Mouse (Mus musculus): ENCODE results near the gene Lnx1.

Gene Lnx1

GRCm38 (mm10) chr5:74697534-74697933 is 5.2 kb downstream of the Lnx1 start:
- DNase-seq (ENCODE audit: low read depth): no peak

GRCm38 (mm10) chr5:74694390-74694801 is 8.3 kb downstream of the Lnx1 start:
- no peak for DNase-seq (ENCODE audit: low read depth)

- no peak for DNase-seq (ENCODE audit: low read depth)
These were observed 8.9 kb downstream of the Lnx1 start for GRCm38 (mm10) chr5:74693836-74694235.

DNA sequence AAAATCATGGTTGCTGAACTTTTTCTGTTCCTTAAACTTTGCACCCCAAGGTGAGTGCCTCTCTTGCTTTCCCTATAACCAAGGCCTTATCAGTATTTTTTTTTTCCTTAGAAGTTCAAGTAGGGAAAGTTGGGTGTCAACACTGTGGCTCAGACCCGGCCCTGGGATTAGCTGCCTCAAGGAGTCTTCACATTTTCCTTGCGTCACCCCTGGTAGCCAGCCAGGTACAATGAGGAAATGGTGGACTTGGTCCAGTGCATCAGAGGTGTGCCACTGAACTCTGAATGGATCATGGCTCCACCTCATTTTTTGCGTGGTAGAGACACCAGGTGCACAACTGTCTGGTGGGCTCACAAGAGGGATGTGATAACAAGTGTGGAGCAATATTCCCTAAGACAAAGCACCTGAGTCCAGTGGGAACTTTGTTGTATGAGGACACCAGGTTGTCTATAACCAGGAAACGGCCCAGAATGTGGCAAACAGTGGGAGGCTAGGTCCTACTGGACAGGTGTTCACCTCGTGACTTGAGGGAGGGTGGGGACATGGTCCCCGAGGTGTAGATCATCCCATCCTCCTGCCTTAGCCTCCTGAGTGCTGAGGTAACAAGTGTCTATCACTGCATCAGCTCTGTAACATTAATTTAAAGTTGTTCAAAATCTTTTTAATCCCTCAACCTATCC is 10.2 kb downstream of the Lnx1 start:
- no peak for DNase-seq (ENCODE audit: low read depth)

- no peak for DNase-seq (ENCODE audit: low read depth)
These were observed 13.9 kb downstream of the Lnx1 start for GRCm38 (mm10) chr5:74688822-74689221.

DNA sequence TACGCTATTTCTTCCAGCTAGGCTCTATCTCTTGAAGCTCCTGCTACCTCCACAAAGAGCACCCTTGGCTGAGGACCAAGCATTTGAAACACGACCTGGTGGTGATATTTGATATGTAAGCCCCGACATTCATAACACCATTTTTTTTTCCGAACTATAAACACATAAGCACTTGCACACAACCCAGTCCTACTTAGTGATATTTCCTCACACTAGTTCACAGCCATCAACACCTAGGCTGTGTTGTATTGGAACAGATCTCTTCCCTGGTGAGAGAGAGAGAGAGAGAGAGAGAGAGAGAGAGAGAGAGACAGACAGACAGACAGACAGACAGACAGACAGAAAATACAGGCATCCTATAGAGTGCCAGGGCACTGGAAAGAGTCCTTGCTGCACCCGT is 17.8 kb downstream of the Lnx1 start:
- no peak for DNase-seq (ENCODE audit: low read depth)

- DNase-seq (ENCODE audit: low read depth): no peak
These were observed 18.9 kb downstream of the Lnx1 start for GRCm38 (mm10) chr5:74683832-74684231.

DNA sequence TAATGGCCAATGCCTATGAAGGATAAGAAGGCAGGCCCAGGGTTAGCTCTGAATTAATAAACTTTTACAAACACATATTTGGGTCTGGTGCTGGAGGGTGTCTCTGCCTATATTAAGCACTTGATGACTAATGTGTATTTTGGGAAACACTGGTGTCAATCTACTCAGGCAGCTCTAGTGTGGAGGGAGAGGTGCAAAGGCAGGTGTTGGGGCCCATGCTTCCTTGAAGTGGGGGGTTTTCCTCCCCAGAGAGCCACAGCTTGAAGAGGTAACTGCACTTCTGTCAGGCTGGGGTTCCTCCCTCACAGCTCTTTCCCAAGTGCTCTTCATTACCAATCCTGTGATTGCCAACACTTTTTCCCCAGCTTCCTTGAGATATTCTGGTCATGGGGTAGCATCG is 20.0 kb downstream of the Lnx1 start:
- DNase-seq (ENCODE audit: low read depth): no peak

DNA sequence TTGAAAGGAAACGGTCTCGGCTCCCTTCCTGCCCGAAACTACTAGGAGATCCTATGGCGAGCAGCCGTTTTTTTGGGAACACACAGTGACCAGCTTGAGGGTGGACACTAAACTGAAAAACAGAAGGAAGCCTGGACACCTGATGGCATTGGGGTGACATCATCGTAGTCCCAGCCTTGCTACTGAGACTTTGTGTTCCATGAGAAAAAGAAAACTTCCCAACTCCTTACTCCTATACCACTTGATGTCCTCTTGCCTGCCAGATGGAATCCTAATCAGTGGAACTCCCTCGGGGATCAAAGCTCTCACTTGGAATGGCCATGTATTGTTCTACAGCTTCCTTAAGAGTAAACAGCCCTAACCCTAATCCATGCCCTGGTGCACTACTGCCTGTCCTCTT is 23.1 kb downstream of the Lnx1 start:
- DNase-seq (ENCODE audit: low read depth): no peak

DNA sequence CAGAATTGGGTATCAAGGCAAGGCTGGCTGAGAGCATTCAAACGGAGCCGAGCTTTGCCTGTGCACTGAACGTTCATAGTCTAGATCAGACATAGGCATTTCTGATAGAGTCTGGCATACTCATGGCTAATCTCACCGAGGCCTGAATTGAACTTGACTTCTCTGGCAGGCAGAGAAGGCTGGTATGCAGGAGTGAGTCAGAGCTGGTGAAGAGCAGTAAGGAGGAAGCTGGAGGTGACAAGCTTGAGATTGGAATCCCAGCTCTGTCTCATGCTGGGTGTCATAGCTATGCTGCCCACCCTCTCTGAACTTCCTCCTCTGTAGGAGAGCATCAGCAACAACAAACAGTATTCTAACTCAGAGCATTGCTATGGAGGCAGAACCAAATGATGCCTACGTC is 24.0 kb downstream of the Lnx1 start:
- no peak for DNase-seq (ENCODE audit: low read depth)

GRCm38 (mm10) chr5:74677399-74678338 is 25.0 kb downstream of the Lnx1 start:
- DNase-seq (ENCODE audit: low read depth): no peak

GRCm38 (mm10) chr5:74672556-74672955 is 30.2 kb downstream of the Lnx1 start:
- DNase-seq (ENCODE audit: low read depth): no peak

- DNase-seq (ENCODE audit: low read depth): no peak
These were observed 31.8 kb downstream of the Lnx1 start for GRCm38 (mm10) chr5:74670877-74671276.

DNA sequence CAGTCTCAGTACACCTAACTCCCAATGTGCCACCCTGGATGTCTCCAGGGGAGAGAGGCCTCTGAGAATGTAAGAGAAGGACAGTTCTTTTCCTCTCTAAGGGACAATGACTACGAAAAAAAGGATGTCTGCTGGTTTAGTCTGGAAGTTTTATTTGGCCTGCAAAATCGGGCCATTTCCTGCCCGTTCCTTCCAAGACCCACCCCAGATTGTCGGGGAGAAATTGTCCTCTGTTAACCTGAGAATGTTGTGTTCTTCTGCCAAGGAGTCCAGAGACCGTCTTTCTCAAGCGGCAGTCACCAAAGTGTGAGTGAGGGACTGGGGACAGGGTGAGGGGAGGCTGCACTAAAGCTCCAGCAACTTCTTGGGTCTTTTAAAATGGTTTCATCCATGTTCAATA is 32.8 kb downstream of the Lnx1 start:
- DNase-seq (ENCODE audit: low read depth): no peak

DNA sequence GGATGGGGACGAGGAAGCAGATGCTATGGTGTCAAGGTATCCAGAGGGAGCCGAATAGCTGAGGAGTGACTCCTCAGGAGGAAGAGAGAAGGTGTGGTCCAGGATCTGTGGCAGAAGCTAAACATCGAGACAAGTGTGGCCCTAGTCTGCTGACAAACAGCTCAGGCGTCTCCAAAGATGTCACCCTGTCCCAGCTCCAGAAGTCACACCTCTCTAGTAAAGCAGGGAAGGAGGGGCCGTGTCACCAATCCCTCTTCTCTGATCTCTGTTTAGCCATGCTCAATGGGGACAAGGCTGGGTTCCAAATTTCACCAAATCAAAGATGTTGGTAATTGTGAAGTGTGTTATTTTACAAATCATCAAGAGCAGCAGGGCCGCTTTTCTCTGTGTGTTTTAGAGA is 33.8 kb downstream of the Lnx1 start:
- no peak for DNase-seq (ENCODE audit: low read depth)

- DNase-seq (ENCODE audit: low read depth): no peak
These were observed 40.1 kb downstream of the Lnx1 start for GRCm38 (mm10) chr5:74662618-74663017.

- DNase-seq (ENCODE audit: low read depth): no peak
These were observed 40.8 kb downstream of the Lnx1 start for GRCm38 (mm10) chr5:74661734-74662560.

DNA sequence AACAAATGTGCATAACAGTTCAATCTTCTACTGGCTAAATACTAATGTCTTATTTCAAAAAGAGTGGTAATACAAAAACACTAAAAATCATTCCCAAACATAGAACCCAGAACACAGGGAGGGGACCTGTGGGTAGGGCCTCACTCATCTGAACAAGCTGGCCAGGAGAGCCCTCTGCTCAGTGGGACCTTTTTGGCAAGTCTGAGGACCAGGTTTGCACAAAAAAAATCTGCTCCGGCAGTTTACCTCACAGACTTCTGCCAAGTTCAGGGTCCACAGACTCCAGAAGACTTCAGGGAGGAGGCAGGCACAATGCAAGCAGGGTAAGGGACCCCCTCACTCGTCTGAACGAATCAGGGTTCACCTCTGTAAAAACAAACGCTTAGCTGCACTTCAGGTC is 42.9 kb downstream of the Lnx1 start:
- no peak for DNase-seq (ENCODE audit: low read depth)

DNA sequence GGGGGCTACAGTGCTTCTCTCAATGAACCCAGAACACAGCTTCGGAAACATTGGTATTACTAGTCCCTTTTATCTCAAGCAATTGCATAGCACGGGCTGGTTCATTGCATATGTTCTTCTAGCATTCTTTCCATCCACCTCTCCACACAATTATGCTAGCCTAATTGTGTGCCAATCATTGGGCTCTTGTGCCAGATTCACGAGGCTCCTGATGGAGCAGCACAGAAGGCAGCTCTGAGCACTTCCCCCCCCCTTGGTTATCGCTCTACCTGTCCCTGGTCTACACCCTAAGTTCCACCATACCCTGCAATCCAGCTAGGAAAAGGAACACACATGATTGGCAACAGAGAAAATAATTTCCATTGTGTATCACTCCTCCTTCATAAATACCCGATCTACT is 43.4 kb downstream of the Lnx1 start:
- no peak for DNase-seq (ENCODE audit: low read depth)

DNA sequence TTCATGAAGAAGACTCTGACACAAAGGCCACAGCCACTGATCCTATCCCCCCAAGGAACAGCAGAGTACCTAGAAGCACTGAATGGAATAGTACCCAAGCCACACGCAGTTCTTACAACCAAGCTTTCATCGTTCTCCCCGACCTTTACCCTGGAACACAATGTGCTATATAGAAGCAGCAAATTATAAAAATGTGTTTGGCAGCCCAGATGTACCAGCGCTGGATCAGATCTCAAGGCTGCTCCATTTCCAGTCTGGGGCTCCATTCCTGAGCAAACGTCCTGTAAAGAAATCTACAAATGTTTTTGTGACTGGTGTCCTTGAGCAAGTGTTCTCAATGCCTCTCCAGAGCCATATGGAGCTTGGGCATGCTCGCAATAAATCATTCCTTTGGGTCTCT is 44.8 kb downstream of the Lnx1 start:
- no peak for DNase-seq (ENCODE audit: low read depth)

- DNase-seq (ENCODE audit: low read depth): no peak
These were observed 46.3 kb downstream of the Lnx1 start for GRCm38 (mm10) chr5:74656410-74656809.

- DNase-seq (ENCODE audit: low read depth): no peak
These were observed 48.2 kb downstream of the Lnx1 start for GRCm38 (mm10) chr5:74654527-74654926.

- no peak for DNase-seq (ENCODE audit: low read depth)
These were observed 48.9 kb downstream of the Lnx1 start for GRCm38 (mm10) chr5:74653766-74654165.
